Comparison of ENCODE assay signal across 10 mouse cellular contexts in genomic region chr11:75466731-75467505, GRCm38 (mm10). TPM values are rescaled to one million over a fixed set of nuclear protein-coding genes. Genes with fewer than 3 reads are reported as not detected.
DNase-seq lines count a peak whose midpoint lies in the region; ATAC-seq and TF ChIP-seq lines count a peak whose summit lies in the region.
"Had no signal": no experiment of that assay in that cellular context is flagged by ENCODE, and none has a peak within 500 bp of the region (broad histone marks: within the 10 kb centered on the region; RNA-seq: fewer than 3 reads in every experiment).

No protein-coding gene starts in this region.

- no peak for TF ChIP-seq EP300 in heart, postnatal 0 days (IDR thresholded peaks at IDR 0.05; ENCODE audit: low read depth)

- peaks cover 17% of the 10 kb centered on the region for H3K36me3 ChIP-seq in hindbrain, embryonic 14.5 days (replicated peaks; ENCODE audit: control insufficient read depth, insufficient read depth)
- peaks cover 23% of the 10 kb centered on the region for H3K36me3 ChIP-seq in hindbrain, embryonic 13.5 days
- H3K36me3 ChIP-seq in midbrain, postnatal 0 days (ENCODE audit: insufficient read depth, low read length): peaks cover 16% of the 10 kb centered on the region
- peaks cover 15% of the 10 kb centered on the region for H3K36me3 ChIP-seq in midbrain, embryonic 10.5 days
- H3K36me3 ChIP-seq in heart, postnatal 0 days (replicated peaks; ENCODE audit: control insufficient read depth, insufficient read depth, low read length): peaks cover 27% of the 10 kb centered on the region

- peak; percentile 32 for TF ChIP-seq CTCF in midbrain, postnatal 0 days (IDR thresholded peaks at IDR 0.05)
- TF ChIP-seq CTCF in heart, postnatal 0 days (IDR thresholded peaks at IDR 0.05; ENCODE audit: low read depth): no peak

- no peaks in the 10 kb centered on the region for H3K27me3 ChIP-seq in hindbrain, embryonic 14.5 days (ENCODE audit: control insufficient read depth, insufficient read depth, low read length)
- H3K27me3 ChIP-seq in hindbrain, embryonic 13.5 days: 0 out of 2 replicates have a peak, but pooled peaks cover 19% of the 10 kb centered on the region
- H3K27me3 ChIP-seq in midbrain, postnatal 0 days (ENCODE audit: insufficient read depth, low read length): no peaks in the 10 kb centered on the region
- H3K27me3 ChIP-seq in midbrain, embryonic 10.5 days (ENCODE audit: low read depth, poor library complexity, severe bottlenecking): peaks cover 25% of the 10 kb centered on the region
- H3K27me3 ChIP-seq in heart, postnatal 0 days (ENCODE audit: control insufficient read depth, insufficient read depth, low read length): no peaks in the 10 kb centered on the region

- ATAC-seq in hindbrain, embryonic 14.5 days (ENCODE audit: low FRiP score): no peak
- no peak for ATAC-seq in hindbrain, embryonic 13.5 days (ENCODE audit: low FRiP score)
- ATAC-seq in midbrain, postnatal 0 days (ENCODE audit: low FRiP score): no peak
- ATAC-seq in heart, postnatal 0 days (ENCODE audit: insufficient read depth, low read depth): no peak

- no peak overlapping the region for H3K4me3 ChIP-seq in hindbrain, embryonic 14.5 days (replicated peaks; ENCODE audit: low read length)
- no peak overlapping the region for H3K4me3 ChIP-seq in hindbrain, embryonic 13.5 days
- no peak overlapping the region for H3K4me3 ChIP-seq in midbrain, postnatal 0 days (ENCODE audit: low read depth, low read length)
- H3K4me3 ChIP-seq in midbrain, embryonic 10.5 days: no peak overlapping the region
- no peak overlapping the region for H3K4me3 ChIP-seq in heart, postnatal 0 days (ENCODE audit: low read depth, low read length)

- H3K9me3 ChIP-seq in hindbrain, embryonic 14.5 days (ENCODE audit: control insufficient read depth, low read length): no peaks in the 10 kb centered on the region
- no peaks in the 10 kb centered on the region for H3K9me3 ChIP-seq in hindbrain, embryonic 13.5 days
- H3K9me3 ChIP-seq in midbrain, postnatal 0 days (ENCODE audit: low read length): no peaks in the 10 kb centered on the region
- no peaks in the 10 kb centered on the region for H3K9me3 ChIP-seq in midbrain, embryonic 10.5 days (replicated peaks)
- no peaks in the 10 kb centered on the region for H3K9me3 ChIP-seq in heart, postnatal 0 days (replicated peaks; ENCODE audit: control insufficient read depth, low read length)
- H3K9me3 ChIP-seq: midbrain, embryonic 12.5 days had no signal

- DNase-seq in hindbrain, embryonic 14.5 days (ENCODE audit: low spot score): no peak
- DNase-seq in midbrain, postnatal 0 days (ENCODE audit: low spot score): no peak
- no peak for DNase-seq in midbrain, embryonic 10.5 days (ENCODE audit: low spot score)
- peak; percentile 37 for DNase-seq in heart, postnatal 0 days (ENCODE audit: low spot score)
- DNase-seq in ovary, adult 18-20 months (ENCODE audit: low spot score): no peak
- no peak for DNase-seq in cerebellum, postnatal 10 days
- DNase-seq: left cerebral cortex, postnatal 4 days had no signal

- peak overlapping the region; percentile 48; the same call in 1 of the 2 replicates for H3K4me2 ChIP-seq in hindbrain, embryonic 14.5 days (replicated peaks)
- no peak overlapping the region for H3K4me2 ChIP-seq in hindbrain, embryonic 13.5 days
- no peak overlapping the region for H3K4me2 ChIP-seq in midbrain, postnatal 0 days (ENCODE audit: low read depth, low read length, poor library complexity, severe bottlenecking)
- 0 out of 2 replicates have a peak overlapping the region, but pooled peaks have one; percentile 73 for H3K4me2 ChIP-seq in heart, postnatal 0 days (ENCODE audit: low read depth, low read length)

- 97% methylated on average over 4 of the region's 4 CpGs for WGBS in hindbrain, embryonic 14.5 days
- 96% methylated on average over 4 of the region's 4 CpGs for WGBS in hindbrain, embryonic 13.5 days
- 95% methylated on average over 4 of the region's 4 CpGs for WGBS in midbrain, postnatal 0 days
- 95% methylated on average over 4 of the region's 4 CpGs for WGBS in midbrain, embryonic 10.5 days
- 97% methylated on average over 4 of the region's 4 CpGs for WGBS in heart, postnatal 0 days

- no peak overlapping the region for H3K9ac ChIP-seq in hindbrain, embryonic 14.5 days
- no peak overlapping the region for H3K9ac ChIP-seq in hindbrain, embryonic 13.5 days
- no peak overlapping the region for H3K9ac ChIP-seq in midbrain, postnatal 0 days (replicated peaks; ENCODE audit: low read length, poor library complexity, severe bottlenecking)
- no peak overlapping the region for H3K9ac ChIP-seq in heart, postnatal 0 days (replicated peaks; ENCODE audit: low read depth, low read length)
- H3K9ac ChIP-seq: midbrain, embryonic 12.5 days had no signal

- H3K4me1 ChIP-seq in hindbrain, embryonic 14.5 days (replicated peaks; ENCODE audit: control insufficient read depth, insufficient read depth, low read length): peaks cover 12% of the 10 kb centered on the region
- H3K4me1 ChIP-seq in hindbrain, embryonic 13.5 days (replicated peaks): peaks cover 26% of the 10 kb centered on the region
- 0 out of 2 replicates have a peak, but pooled peaks cover 4% of the 10 kb centered on the region for H3K4me1 ChIP-seq in midbrain, postnatal 0 days (ENCODE audit: insufficient read depth, low read length)
- peaks cover 30% of the 10 kb centered on the region for H3K4me1 ChIP-seq in midbrain, embryonic 10.5 days
- H3K4me1 ChIP-seq in heart, postnatal 0 days (ENCODE audit: control insufficient read depth, insufficient read depth): peaks cover 14% of the 10 kb centered on the region

- H3K27ac ChIP-seq in hindbrain, embryonic 14.5 days: no peak overlapping the region
- no peak overlapping the region for H3K27ac ChIP-seq in hindbrain, embryonic 13.5 days
- H3K27ac ChIP-seq in midbrain, postnatal 0 days (ENCODE audit: low read depth, low read length): no peak overlapping the region
- no peak overlapping the region for H3K27ac ChIP-seq in midbrain, embryonic 10.5 days (replicated peaks)
- H3K27ac ChIP-seq in heart, postnatal 0 days (ENCODE audit: low read depth): 0 out of 2 replicates have a peak overlapping the region, but pooled peaks have one; percentile 28
- H3K27ac ChIP-seq: midbrain, embryonic 12.5 days had no signal

RNA-seq across cellular contexts. Expression of gene Tlcd2, which starts 5.4 kb away (rescaled TPM):
- polyA plus RNA-seq in hindbrain, embryonic 14.5 days (2014; fragmentation: Nextera tagmentation; extraction: Ambion mirVana): 1.6 and 4.5 TPM in 2 replicates
- polyA plus RNA-seq in hindbrain, embryonic 13.5 days (2015; fragmentation: Nextera tagmentation; extraction: Ambion mirVana): 2.7 and 3.4 TPM in 2 replicates
- 0.66 and 0.76 TPM in 2 replicates for total RNA-seq in midbrain, postnatal 0 days (2014; rRNA removed)
- 1.6 and 1.9 TPM in 2 replicates for polyA plus RNA-seq in midbrain, postnatal 0 days (2015; fragmentation: Nextera tagmentation; extraction: Ambion mirVana)
- polyA plus RNA-seq in midbrain, embryonic 10.5 days (2016; fragmentation: Nextera tagmentation; extraction: Ambion mirVana): 10.2 and 10.6 TPM in 2 replicates
- total RNA-seq in heart, postnatal 0 days (2014; rRNA removed; ENCODE audit: low replicate concordance): 9.2 and 25.3 TPM in 2 replicates
- 14.2 and 16.9 TPM in 2 replicates for polyA plus RNA-seq in heart, postnatal 0 days (2015; fragmentation: Nextera tagmentation; extraction: Ambion mirVana)

RNA-seq across cellular contexts. Expression of gene Wdr81, which starts 12.4 kb away (rescaled TPM):
- polyA plus RNA-seq in hindbrain, embryonic 14.5 days (2014; fragmentation: Nextera tagmentation; extraction: Ambion mirVana): 6.5 and 7.9 TPM in 2 replicates
- 6.2 and 7.1 TPM in 2 replicates for polyA plus RNA-seq in hindbrain, embryonic 13.5 days (2015; fragmentation: Nextera tagmentation; extraction: Ambion mirVana)
- 17.4 and 29.7 TPM in 2 replicates for total RNA-seq in midbrain, postnatal 0 days (2014; rRNA removed)
- 4.5 and 4.8 TPM in 2 replicates for polyA plus RNA-seq in midbrain, postnatal 0 days (2015; fragmentation: Nextera tagmentation; extraction: Ambion mirVana)
- polyA plus RNA-seq in midbrain, embryonic 10.5 days (2016; fragmentation: Nextera tagmentation; extraction: Ambion mirVana): 5.7 and 7.5 TPM in 2 replicates
- total RNA-seq in heart, postnatal 0 days (2014; rRNA removed; ENCODE audit: low replicate concordance): 11.8 and 12.0 TPM in 2 replicates
- 2.0 and 2.2 TPM in 2 replicates for polyA plus RNA-seq in heart, postnatal 0 days (2015; fragmentation: Nextera tagmentation; extraction: Ambion mirVana)

RNA-seq across cellular contexts. Expression of gene Prpf8, which starts 19.7 kb away (rescaled TPM):
- 74.5 and 83.2 TPM in 2 replicates for polyA plus RNA-seq in hindbrain, embryonic 14.5 days (2014; fragmentation: Nextera tagmentation; extraction: Ambion mirVana)
- 49.2 and 51.8 TPM in 2 replicates for polyA plus RNA-seq in hindbrain, embryonic 13.5 days (2015; fragmentation: Nextera tagmentation; extraction: Ambion mirVana)
- total RNA-seq in midbrain, postnatal 0 days (2014; rRNA removed): 121 and 129 TPM in 2 replicates
- 25.7 and 27.6 TPM in 2 replicates for polyA plus RNA-seq in midbrain, postnatal 0 days (2015; fragmentation: Nextera tagmentation; extraction: Ambion mirVana)
- 67.3 and 72.2 TPM in 2 replicates for polyA plus RNA-seq in midbrain, embryonic 10.5 days (2016; fragmentation: Nextera tagmentation; extraction: Ambion mirVana)
- total RNA-seq in heart, postnatal 0 days (2014; rRNA removed; ENCODE audit: low replicate concordance): 73.8 and 79.8 TPM in 2 replicates
- polyA plus RNA-seq in heart, postnatal 0 days (2015; fragmentation: Nextera tagmentation; extraction: Ambion mirVana): 15.2 and 17.0 TPM in 2 replicates

RNA-seq across cellular contexts. Expression of gene Serpinf2, which starts 27.5 kb away (rescaled TPM):
- not detected in 2 replicates for polyA plus RNA-seq in hindbrain, embryonic 14.5 days (2014; fragmentation: Nextera tagmentation; extraction: Ambion mirVana)
- polyA plus RNA-seq in hindbrain, embryonic 13.5 days (2015; fragmentation: Nextera tagmentation; extraction: Ambion mirVana): 0.12 TPM in 1 of 2 replicates, not detected in the other
- total RNA-seq in midbrain, postnatal 0 days (2014; rRNA removed): not detected in 2 replicates
- 0.11 TPM in 1 of 2 replicates, not detected in the other for polyA plus RNA-seq in midbrain, postnatal 0 days (2015; fragmentation: Nextera tagmentation; extraction: Ambion mirVana)
- not detected in 2 replicates for polyA plus RNA-seq in midbrain, embryonic 10.5 days (2016; fragmentation: Nextera tagmentation; extraction: Ambion mirVana)
- 1.2 and 2.4 TPM in 2 replicates for total RNA-seq in heart, postnatal 0 days (2014; rRNA removed; ENCODE audit: low replicate concordance)
- not detected in 2 replicates for polyA plus RNA-seq in heart, postnatal 0 days (2015; fragmentation: Nextera tagmentation; extraction: Ambion mirVana)
- polyA plus RNA-seq: embryonic facial prominence, embryonic 14.5 days; midbrain, embryonic 12.5 days had no signal

RNA-seq across cellular contexts. Expression of gene Rilp, which starts 43.0 kb away (rescaled TPM):
- 2.8 and 3.1 TPM in 2 replicates for polyA plus RNA-seq in hindbrain, embryonic 14.5 days (2014; fragmentation: Nextera tagmentation; extraction: Ambion mirVana)
- polyA plus RNA-seq in hindbrain, embryonic 13.5 days (2015; fragmentation: Nextera tagmentation; extraction: Ambion mirVana): 1.4 and 1.5 TPM in 2 replicates
- total RNA-seq in midbrain, postnatal 0 days (2014; rRNA removed): 5.7 and 7.0 TPM in 2 replicates
- polyA plus RNA-seq in midbrain, postnatal 0 days (2015; fragmentation: Nextera tagmentation; extraction: Ambion mirVana): 6.9 and 7.5 TPM in 2 replicates
- 0.35 and 0.44 TPM in 2 replicates for polyA plus RNA-seq in midbrain, embryonic 10.5 days (2016; fragmentation: Nextera tagmentation; extraction: Ambion mirVana)
- total RNA-seq in heart, postnatal 0 days (2014; rRNA removed; ENCODE audit: low replicate concordance): 41.5 and 50.8 TPM in 2 replicates
- polyA plus RNA-seq in heart, postnatal 0 days (2015; fragmentation: Nextera tagmentation; extraction: Ambion mirVana): 27.1 and 30.2 TPM in 2 replicates

Comparison
In these comparisons a context has a peak if more than half of its experiments do, and no peak if none do; other contexts are left out.
1. H3K4me2 ChIP-seq: peak in hindbrain, embryonic 14.5 days (single experiment) and heart, postnatal 0 days (single experiment); none in hindbrain, embryonic 13.5 days (single experiment) and midbrain, postnatal 0 days (single experiment).